Mouse (Mus musculus) limb, embryonic 12.5 days (tissue): Measurements from ENCODE around the gene Neurl1a. TPM values are rescaled to one million over a fixed set of nuclear protein-coding genes. Genes with fewer than 3 reads are reported as not detected.
"Not testable (repeated sequence)": the region's sequence is repeated elsewhere in the genome, so short reads cannot be mapped to it uniquely, and the experiment has no call there.

Experiments used
- ATAC-seq: fragments of 200-750 bp; cut with Nextera tagmentation; 2 replicates; pipeline ENCODE4 v1.8.0; 2017; ENCODE audit warnings: low read depth, moderate TSS enrichment; ENCODE audit not compliant: insufficient number of reproducible peaks, insufficient read depth, low FRiP score, low TSS enrichment
- H3K27ac ChIP-seq: fragments of 300-500 bp; sonication (generic); 2 replicates; pipeline ENCODE4 v1.5.1; 2016; ENCODE audit warnings: mild to moderate bottlenecking, moderate library complexity
- H3K27me3 ChIP-seq: fragments of 300-500 bp; sonication (generic); 2 replicates; pipeline ENCODE4 v1.6.1; 2016; ENCODE audit warnings: mild to moderate bottlenecking, moderate library complexity
- H3K36me3 ChIP-seq: fragments of 300-500 bp; sonication (generic); 2 replicates; pipeline ENCODE4 v1.6.1; 2016; ENCODE audit warnings: mild to moderate bottlenecking, moderate library complexity
- H3K4me1 ChIP-seq: fragments of 300-500 bp; sonication (generic); replicated peaks from 2 replicates; pipeline ENCODE4 v1.6.1; 2016
- H3K4me2 ChIP-seq: fragments of 300-500 bp; sonication (generic); 2 replicates; pipeline ENCODE4 v1.6.1; 2016; ENCODE audit warnings: mild to moderate bottlenecking, moderate library complexity
- H3K4me3 ChIP-seq: fragments of 300-500 bp; sonication (generic); replicated peaks from 2 replicates; pipeline ENCODE4 v1.5.1; 2016; ENCODE audit warnings: mild to moderate bottlenecking
- H3K9ac ChIP-seq: fragments of 300-500 bp; sonication (generic); replicated peaks from 2 replicates; pipeline ENCODE4 v1.6.1; 2016; ENCODE audit warnings: mild to moderate bottlenecking, moderate library complexity
- H3K9me3 ChIP-seq: fragments of 300-500 bp; sonication (generic); 2 replicates; pipeline ENCODE4 v1.6.1; 2016; ENCODE audit warnings: mild to moderate bottlenecking, moderate library complexity
- WGBS: fragments of 180-500 bp; shearing (Covaris S2); methylation state at CpG from one replicate; pipeline ENCODE4 v1.1.7; 2016; 5-methylcytosine and 5-hydroxymethylcytosine counted together
- polyA plus RNA-seq: library from polyadenylated mRNA; unstranded; fragments of >200 nt; fragmentation: Nextera tagmentation; extraction: Ambion mirVana; gene quantifications from 2 replicates; pipeline ENCODE4 v1.2.1, GENCODE M21; 2016

Neurl1a gene
- 7.7 and 10.1 TPM in 2 replicates for polyA plus RNA-seq

DNA sequence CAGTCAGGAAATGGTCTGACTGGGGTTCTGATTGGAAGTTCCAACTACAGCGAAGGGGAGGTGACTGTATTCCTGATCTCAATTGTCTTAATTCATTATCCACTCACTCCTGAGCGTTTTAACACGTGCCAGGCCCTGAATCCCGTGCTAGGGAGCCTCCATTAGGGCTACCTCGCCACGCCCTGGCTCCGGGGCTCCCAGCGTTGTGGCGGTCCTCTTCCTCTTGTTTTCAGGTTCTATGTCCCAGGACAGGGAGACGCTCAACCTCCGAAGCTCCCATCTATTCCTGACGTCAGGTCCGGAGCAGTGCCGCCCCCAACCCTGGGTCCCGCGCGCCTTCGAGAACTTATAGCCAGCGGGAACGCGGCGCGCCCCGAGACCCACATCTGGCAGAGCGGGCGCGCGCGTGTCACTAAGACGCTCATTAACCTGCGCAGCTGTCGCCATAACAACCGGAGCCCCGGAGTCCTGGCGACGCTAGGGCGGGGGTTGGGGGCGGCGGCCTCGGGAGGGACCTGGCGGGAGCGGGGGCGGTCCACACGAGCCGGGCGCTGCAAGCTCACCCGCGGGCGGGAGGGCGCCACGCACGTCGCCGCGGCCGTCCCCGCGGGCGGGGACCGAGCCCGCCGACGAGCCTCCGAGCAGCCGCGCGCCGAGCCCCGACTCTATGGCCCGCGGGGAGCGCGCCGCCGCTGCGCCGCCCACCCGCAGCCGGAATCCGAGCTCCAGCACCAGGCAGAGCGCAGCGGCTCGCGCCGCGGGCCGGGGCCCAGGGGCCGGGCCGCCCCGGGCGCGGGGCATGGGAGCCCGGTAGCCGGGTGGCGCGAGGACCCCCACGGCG lies at the start of gene Neurl1a:
Gene Neurl1a, plus strand, starts transcription at position 390 of the 841 bp plus-strand sequence.
- H3K27me3 ChIP-seq, result peaks cover 43% of the 10 kb centered on the region
- H3K9ac ChIP-seq, result peak within 1 kb of the TSS; percentile 76
- peaks cover 10% of the 10 kb centered on the region for H3K9me3 ChIP-seq
- peak within 1 kb of the TSS; percentile 99 for H3K4me2 ChIP-seq
- peak within 1 kb of the TSS; percentile 8; the same call in 1 of the 2 replicates for H3K27ac ChIP-seq
- peak within 1 kb of the TSS; percentile 75 for H3K4me3 ChIP-seq
- ATAC-seq, result peak; percentile 49
- WGBS, result under 1% methylated on average over 45 of the region's 98 CpGs
- H3K36me3 ChIP-seq, result no peaks in the 10 kb centered on the region
- peaks cover 16% of the 10 kb centered on the region for H3K4me1 ChIP-seq

- H3K36me3 ChIP-seq, result peaks cover 99% of the 10 kb centered on the region
- no peak overlapping the region for H3K4me3 ChIP-seq
- no peak overlapping the region for H3K4me2 ChIP-seq
- no peak overlapping the region for H3K27ac ChIP-seq
- no peaks in the 10 kb centered on the region for H3K27me3 ChIP-seq
- no peaks in the 10 kb centered on the region for H3K4me1 ChIP-seq
- WGBS, result 90% methylated on average over 11 of the region's 11 CpGs
- H3K9ac ChIP-seq, result no peak overlapping the region
- ATAC-seq, result no peak
- H3K9me3 ChIP-seq, result no peaks in the 10 kb centered on the region
Observed at GRCm38 (mm10) chr19:47128835-47129234, 49.8 kb upstream of the Neurl1a start.

DNA sequence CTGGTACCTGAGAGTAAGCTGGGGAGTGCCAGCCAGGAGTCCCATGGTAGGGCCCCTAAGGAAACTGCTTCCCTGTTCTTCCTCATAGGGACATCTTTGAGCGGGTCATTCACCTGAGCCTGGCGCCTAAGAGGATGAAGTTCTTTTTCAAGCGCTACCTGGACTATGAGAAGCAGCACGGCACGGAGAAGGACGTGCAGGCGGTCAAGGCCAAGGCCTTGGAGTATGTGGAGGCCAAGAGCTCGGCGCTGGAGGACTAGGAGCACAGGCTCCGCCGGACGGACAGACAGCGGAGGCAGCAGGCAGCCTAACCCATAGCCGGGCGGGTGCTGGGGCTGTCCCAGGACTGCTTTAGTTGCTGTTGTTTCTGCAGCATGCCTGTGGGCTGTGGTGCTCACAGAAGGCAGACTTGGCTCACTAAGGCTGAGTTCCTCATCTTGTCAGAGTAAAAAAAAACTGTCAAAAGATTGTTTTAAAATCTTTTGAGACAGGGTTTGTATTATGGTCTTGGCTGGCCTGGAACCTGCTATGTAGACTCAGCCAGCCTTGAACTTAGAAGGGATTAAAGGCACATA lies 48.0 kb upstream of the Neurl1a start:
- no peak overlapping the region for H3K4me3 ChIP-seq
- no peak overlapping the region for H3K9ac ChIP-seq
- no peak overlapping the region for H3K4me2 ChIP-seq
- WGBS, result 95% methylated on average over 15 of the region's 15 CpGs
- H3K27me3 ChIP-seq, result no peaks in the 10 kb centered on the region
- no peaks in the 10 kb centered on the region for H3K9me3 ChIP-seq
- no peaks in the 10 kb centered on the region for H3K4me1 ChIP-seq
- H3K36me3 ChIP-seq, result peaks cover 97% of the 10 kb centered on the region
- no peak for ATAC-seq
- no peak overlapping the region for H3K27ac ChIP-seq

GRCm38 (mm10) chr19:47133161-47133560 lies 45.5 kb upstream of the Neurl1a start:
- peaks cover 22% of the 10 kb centered on the region for H3K4me1 ChIP-seq
- 86% methylated on average over 7 of the region's 7 CpGs for WGBS
- no peaks in the 10 kb centered on the region for H3K27me3 ChIP-seq
- no peak overlapping the region for H3K9ac ChIP-seq
- no peak overlapping the region for H3K27ac ChIP-seq
- no peak overlapping the region for H3K4me3 ChIP-seq
- ATAC-seq, result no peak
- H3K9me3 ChIP-seq, result no peaks in the 10 kb centered on the region
- no peak overlapping the region for H3K4me2 ChIP-seq
- peaks cover 72% of the 10 kb centered on the region for H3K36me3 ChIP-seq

DNA sequence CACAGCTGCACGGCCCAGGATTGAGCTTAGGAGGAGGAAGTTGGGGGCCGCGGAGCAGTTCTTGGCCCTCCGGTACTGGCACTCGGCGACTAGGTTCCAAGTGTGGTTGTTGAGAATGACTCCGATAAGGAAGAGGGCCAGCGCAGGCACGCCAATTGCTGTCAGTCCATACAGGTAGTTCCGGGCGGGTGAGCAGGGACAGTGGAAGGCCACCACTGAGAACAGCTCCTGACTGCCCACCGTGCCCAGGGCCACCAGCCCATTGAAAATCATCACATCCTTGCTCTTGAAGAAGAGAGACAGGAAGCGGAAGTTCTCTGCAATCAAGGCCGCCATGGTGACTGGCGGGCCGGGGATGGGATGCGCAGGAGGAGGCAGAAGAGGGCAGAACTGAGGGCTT lies 43.1 kb upstream of the Neurl1a start:
- peaks cover 38% of the 10 kb centered on the region for H3K4me1 ChIP-seq
- peaks cover 48% of the 10 kb centered on the region for H3K36me3 ChIP-seq
- no peaks in the 10 kb centered on the region for H3K9me3 ChIP-seq
- 0 out of 2 replicates have a peak, but pooled peaks cover 6% of the 10 kb centered on the region for H3K27me3 ChIP-seq
- no peak overlapping the region for H3K4me2 ChIP-seq
- H3K4me3 ChIP-seq, result no peak overlapping the region
- no peak overlapping the region for H3K27ac ChIP-seq
- no peak for ATAC-seq
- H3K9ac ChIP-seq, result no peak overlapping the region
- 92% methylated on average over 17 of the region's 17 CpGs for WGBS

- peaks cover 38% of the 10 kb centered on the region for H3K4me1 ChIP-seq
- H3K27ac ChIP-seq, result no peak overlapping the region
- no peak overlapping the region for H3K9ac ChIP-seq
- no peak for ATAC-seq
- WGBS, result 82% methylated on average over 5 of the region's 5 CpGs
- H3K36me3 ChIP-seq, result peaks cover 42% of the 10 kb centered on the region
- no peak overlapping the region for H3K4me3 ChIP-seq
- no peaks in the 10 kb centered on the region for H3K9me3 ChIP-seq
- H3K4me2 ChIP-seq, result no peak overlapping the region
- H3K27me3 ChIP-seq, result 0 out of 2 replicates have a peak, but pooled peaks cover 6% of the 10 kb centered on the region
Observed at GRCm38 (mm10) chr19:47136170-47136569, 42.5 kb upstream of the Neurl1a start.

- WGBS, result 24% methylated on average over 6 of the region's 6 CpGs
- H3K4me2 ChIP-seq, result peak overlapping the region; percentile 75
- peaks cover 32% of the 10 kb centered on the region for H3K36me3 ChIP-seq
- peak overlapping the region; percentile 73 for H3K9ac ChIP-seq
- no peaks in the 10 kb centered on the region for H3K9me3 ChIP-seq
- H3K4me1 ChIP-seq, result peaks cover 38% of the 10 kb centered on the region
- peak overlapping the region; percentile 85; the same call in 1 of the 2 replicates for H3K27ac ChIP-seq
- ATAC-seq, result no peak; the same call in 1 of the 2 replicates
- H3K27me3 ChIP-seq, result 0 out of 2 replicates have a peak, but pooled peaks cover 6% of the 10 kb centered on the region
- peak overlapping the region; percentile 41 for H3K4me3 ChIP-seq
Observed at GRCm38 (mm10) chr19:47137051-47137581, 41.5 kb upstream of the Neurl1a start.

GRCm38 (mm10) chr19:47137771-47138421 lies 40.7 kb upstream of the Neurl1a start, which contains the start of gene Calhm2:
TSS of gene Calhm2 (minus strand) at chr19:47138294.
- H3K4me2 ChIP-seq, result peak within 1 kb of the TSS; percentile 75
- H3K36me3 ChIP-seq, result peaks cover 24% of the 10 kb centered on the region
- H3K9ac ChIP-seq, result peak within 1 kb of the TSS; percentile 73
- peaks cover 38% of the 10 kb centered on the region for H3K4me1 ChIP-seq
- H3K27me3 ChIP-seq, result peaks cover 8% of the 10 kb centered on the region; the same call in 1 of the 2 replicates
- WGBS, result 6% methylated on average over 28 of the region's 28 CpGs
- no peaks in the 10 kb centered on the region for H3K9me3 ChIP-seq
- peak within 1 kb of the TSS; percentile 85 for H3K27ac ChIP-seq
- peak; percentile 30; the same call in 1 of the 2 replicates for ATAC-seq
- peak within 1 kb of the TSS; percentile 41 for H3K4me3 ChIP-seq

- H3K9me3 ChIP-seq, H3K4me3 ChIP-seq, H3K4me2 ChIP-seq, H3K9ac ChIP-seq, ATAC-seq, H3K27ac ChIP-seq: not testable (repeated sequence)
- Histone ChIP-seq H3K4me1 (peaks cover 38% of the 10 kb centered on the region), H3K27me3 (peaks cover 15% of the 10 kb centered on the region; the same call in 1 of the 2 replicates), H3K36me3 (peaks cover 11% of the 10 kb centered on the region; the same call in 1 of the 2 replicates)
- 22% methylated on average over 7 of the region's 7 CpGs for WGBS
Observed at GRCm38 (mm10) chr19:47139611-47140010, 39.0 kb upstream of the Neurl1a start.

GRCm38 (mm10) chr19:47142438-47142837 lies 36.2 kb upstream of the Neurl1a start:
- 81% methylated on average over 6 of the region's 6 CpGs for WGBS
- Histone ChIP-seq H3K4me3 (no peak overlapping the region), H3K4me2 (no peak overlapping the region), H3K9ac (no peak overlapping the region), H3K36me3 (no peaks in the 10 kb centered on the region), H3K9me3 (no peaks in the 10 kb centered on the region), H3K27ac (no peak overlapping the region), H3K4me1 (peaks cover 23% of the 10 kb centered on the region), H3K27me3 (peaks cover 18% of the 10 kb centered on the region; the same call in 1 of the 2 replicates)
- ATAC-seq, result no peak
